Mouse (Mus musculus) heart, adult 11 months (tissue): Measurements from ENCODE around the gene Cpeb3.
A peak's percentile ranks its signal among the peaks of the same experiment; 100 is the strongest.

Source experiments
- DNase-seq: peaks from one replicate; pipeline ENCODE4 v3.0.0; 2022

Gene Cpeb3

GRCm38 (mm10) chr19:37206641-37207302 is 1.6 kb downstream of the Cpeb3 start:
- DNase-seq, result peak; percentile 97

GRCm38 (mm10) chr19:37205155-37205554 is 3.2 kb downstream of the Cpeb3 start:
- peak; percentile 42 for DNase-seq

- peak; percentile 1 for DNase-seq
Observed at GRCm38 (mm10) chr19:37203371-37203770, 5.0 kb downstream of the Cpeb3 start.

GRCm38 (mm10) chr19:37199889-37200288 is 8.5 kb downstream of the Cpeb3 start:
- peak; percentile 86 for DNase-seq

GRCm38 (mm10) chr19:37198165-37198880 is 10.1 kb downstream of the Cpeb3 start:
- peak; percentile 74 for DNase-seq

GRCm38 (mm10) chr19:37192475-37193058 is 15.8 kb downstream of the Cpeb3 start:
- peak; percentile 36 for DNase-seq

- peak; percentile 55 for DNase-seq
Observed at GRCm38 (mm10) chr19:37188366-37188948, 19.9 kb downstream of the Cpeb3 start.

- peak; percentile 95 for DNase-seq
Observed at GRCm38 (mm10) chr19:37177819-37178708, 30.3 kb downstream of the Cpeb3 start.

- DNase-seq, result peak; percentile 88
Observed at GRCm38 (mm10) chr19:37176879-37177462, 31.4 kb downstream of the Cpeb3 start.

GRCm38 (mm10) chr19:37175919-37176318 is 32.5 kb downstream of the Cpeb3 start:
- peak; percentile 90 for DNase-seq

- DNase-seq, result no peak
Observed at GRCm38 (mm10) chr19:37175436-37175805, 33.0 kb downstream of the Cpeb3 start.

- peak; percentile 97 for DNase-seq
Observed at GRCm38 (mm10) chr19:37174716-37175435, 33.5 kb downstream of the Cpeb3 start.

- DNase-seq, result peak; percentile 94
Observed at GRCm38 (mm10) chr19:37174116-37174715, 34.2 kb downstream of the Cpeb3 start.

GRCm38 (mm10) chr19:37173331-37174115 is 34.9 kb downstream of the Cpeb3 start:
- DNase-seq, result peak; percentile 85

- DNase-seq, result peak; percentile 88
Observed at GRCm38 (mm10) chr19:37172566-37173130, 35.8 kb downstream of the Cpeb3 start.

GRCm38 (mm10) chr19:37172096-37172495 is 36.3 kb downstream of the Cpeb3 start:
- DNase-seq, result peak; percentile 79

- peak; percentile 6 for DNase-seq
Observed at GRCm38 (mm10) chr19:37156770-37157336, 51.5 kb downstream of the Cpeb3 start.

- no peak for DNase-seq
Observed at GRCm38 (mm10) chr19:37156040-37156439, 52.4 kb downstream of the Cpeb3 start.

GRCm38 (mm10) chr19:37147145-37147544 is 61.3 kb downstream of the Cpeb3 start:
- DNase-seq, result peak; percentile 86
